Mouse (Mus musculus) neutrophil, adult 65 days (primary cell): ENCODE results near the gene Olfr1201. TPM values are rescaled to one million over a fixed set of nuclear protein-coding genes. Genes with fewer than 3 reads are reported as not detected.

Experiments used
- total RNA-seq: library from RNA; stranded (reverse); gene quantifications from 2 replicates; pipeline ENCODE4 v1.2.4, GENCODE M21; 2023

The Olfr1201 gene
- not detected in 2 replicates for total RNA-seq

GRCm38 (mm10) chr2:88792736-88793135, at the start of gene Olfr1201:
TSS of gene Olfr1201 (plus strand) at chr2:88793036.

GRCm38 (mm10) chr2:88751270-88751669, 41.6 kb upstream of the Olfr1201 start, which contains the start of gene Olfr1198:
TSS of gene Olfr1198 (minus strand) at chr2:88751370.

GRCm38 (mm10) chr2:88760369-88760768, 32.5 kb upstream of the Olfr1201 start, which contains the start of gene Olfr1199:
TSS of gene Olfr1199 (minus strand) at chr2:88760469.

GRCm38 (mm10) chr2:88770388-88770787, 22.4 kb upstream of the Olfr1201 start, which contains the start of gene Olfr1200:
TSS of gene Olfr1200 (minus strand) at chr2:88770488.

GRCm38 (mm10) chr2:88814196-88814595, 21.4 kb downstream of the Olfr1201 start, which contains the start of gene Olfr1202:
TSS of gene Olfr1202 (plus strand) at chr2:88814496.

GRCm38 (mm10) chr2:88829437-88829836, 36.6 kb downstream of the Olfr1201 start, which contains the start of gene Olfr1205:
TSS of gene Olfr1205 (plus strand) at chr2:88829737.

Other genes with a start within 250 kb of the Olfr1201 start
- not detected in 2 replicates for gene Olfr1188, start 236.1 kb upstream of the Olfr1201 start, total RNA-seq
- gene Olfr1189, start 206.6 kb upstream of the Olfr1201 start, total RNA-seq, result not detected in 2 replicates
- gene Olfr1191-ps1, start 152.5 kb upstream of the Olfr1201 start, total RNA-seq, result 0.06 TPM in 1 of 2 replicates, not detected in the other
- not detected in 2 replicates for gene Olfr1192-ps1, start 144.5 kb upstream of the Olfr1201 start, total RNA-seq
- gene Olfr1193, start 117.4 kb upstream of the Olfr1201 start, total RNA-seq, result not detected in 2 replicates
- gene Olfr1195, start 103.8 kb upstream of the Olfr1201 start, total RNA-seq, result not detected in 2 replicates
- not detected in 2 replicates for gene Olfr1196, start 88.4 kb upstream of the Olfr1201 start, total RNA-seq
- gene Olfr1197, start 60.7 kb upstream of the Olfr1201 start, total RNA-seq, result not detected in 2 replicates
- gene Olfr1198, start 41.7 kb upstream of the Olfr1201 start, total RNA-seq, result not detected in 2 replicates
- gene Olfr1199, start 32.6 kb upstream of the Olfr1201 start, total RNA-seq, result not detected in 2 replicates
- not detected in 2 replicates for gene Olfr1200, start 22.5 kb upstream of the Olfr1201 start, total RNA-seq
- gene Olfr1202, start 21.5 kb downstream of the Olfr1201 start, total RNA-seq, result not detected in 2 replicates
- not detected in 2 replicates for gene Olfr1205, start 36.7 kb downstream of the Olfr1201 start, total RNA-seq
- not detected in 2 replicates for gene Olfr1204, start 56.3 kb downstream of the Olfr1201 start, total RNA-seq
- gene Olfr1206, start 70.2 kb downstream of the Olfr1201 start, total RNA-seq, result not detected in 2 replicates
- not detected in 2 replicates for gene Olfr1208, start 109.3 kb downstream of the Olfr1201 start, total RNA-seq
- gene Olfr1209, start 122.1 kb downstream of the Olfr1201 start, total RNA-seq, result not detected in 2 replicates
- not detected in 2 replicates for gene Olfr1211, start 145.1 kb downstream of the Olfr1201 start, total RNA-seq
- not detected in 2 replicates for gene Olfr1212, start 160.9 kb downstream of the Olfr1201 start, total RNA-seq
- not detected in 2 replicates for gene Gm13762, start 187.2 kb downstream of the Olfr1201 start, total RNA-seq
- not detected in 2 replicates for gene Olfr1214, start 199.6 kb downstream of the Olfr1201 start, total RNA-seq
- gene Olfr1215, start 213.9 kb downstream of the Olfr1201 start, total RNA-seq, result not detected in 2 replicates
- not detected in 2 replicates for gene Olfr1216, start 225.3 kb downstream of the Olfr1201 start, total RNA-seq
- gene Olfr1217, start 239.0 kb downstream of the Olfr1201 start, total RNA-seq, result not detected in 2 replicates